Mouse (Mus musculus) E14TG2a.4 (cell line): ENCODE results near the gene Ntsr1.

Experiments
- H3K27me3 ChIP-seq: 2 replicates; pipeline ENCODE4 v1.6.1; 2014; ENCODE audit warnings: low read length, control low read depth; ENCODE audit not compliant: insufficient read depth
- H3K36me3 ChIP-seq: 2 replicates; pipeline ENCODE4 v1.6.1; 2014; ENCODE audit warnings: low read length, control low read depth; ENCODE audit not compliant: insufficient read depth
- H3K4me1 ChIP-seq: replicated peaks from 2 replicates; pipeline ENCODE4 v1.6.1; 2014; ENCODE audit warnings: low read depth, low read length, control low read depth
- H3K4me3 ChIP-seq: replicated peaks from 2 replicates; pipeline ENCODE4 v1.5.1; 2014; ENCODE audit warnings: mild to moderate bottlenecking, low read length
- H3K9me3 ChIP-seq: 2 replicates; pipeline ENCODE4 v1.6.1; 2014; ENCODE audit warnings: low read length, control low read depth
- CTCF ChIP-seq: conservative IDR thresholded peaks from 2 replicates; pipeline ENCODE4 v1.5.1; 2014; ENCODE audit warnings: low read length
- NANOG ChIP-seq: IDR thresholded peaks from 2 replicates; pipeline ENCODE4 v1.6.1; 2014; ENCODE audit warnings: borderline replicate concordance, low read length, mixed read lengths
- POU5F1 ChIP-seq: IDR thresholded peaks from 2 replicates; pipeline ENCODE4 v1.6.1; 2014; ENCODE audit warnings: low read length, borderline replicate concordance

Gene Ntsr1

GRCm38 (mm10) chr2:180560245-180560644, 60.5 kb downstream of the Ntsr1 start:
- Histone ChIP-seq H3K36me3 (no peaks in the 10 kb centered on the region), H3K4me3 (no peak overlapping the region), H3K9me3 (no peaks in the 10 kb centered on the region), H3K27me3 (peaks cover 23% of the 10 kb centered on the region), H3K4me1 (no peaks in the 10 kb centered on the region)
- TF ChIP-seq NANOG (no peak), CTCF (peak; percentile 93), POU5F1 (no peak)

- Histone ChIP-seq H3K4me3 (no peak overlapping the region), H3K9me3 (no peaks in the 10 kb centered on the region), H3K36me3 (no peaks in the 10 kb centered on the region), H3K27me3 (peaks cover 23% of the 10 kb centered on the region), H3K4me1 (no peaks in the 10 kb centered on the region)
- no peak for TF ChIP-seq CTCF
- TF ChIP-seq NANOG = no peak
- TF ChIP-seq POU5F1 = no peak
Observed at GRCm38 (mm10) chr2:180562146-180562545, 62.4 kb downstream of the Ntsr1 start.

GRCm38 (mm10) chr2:180563296-180563695, 63.5 kb downstream of the Ntsr1 start:
- no peaks in the 10 kb centered on the region for H3K9me3 ChIP-seq
- peaks cover 25% of the 10 kb centered on the region for H3K27me3 ChIP-seq
- no peaks in the 10 kb centered on the region for H3K4me1 ChIP-seq
- TF ChIP-seq POU5F1 (no peak), NANOG (no peak), CTCF (no peak)
- no peaks in the 10 kb centered on the region for H3K36me3 ChIP-seq
- H3K4me3 ChIP-seq = no peak overlapping the region

GRCm38 (mm10) chr2:180563841-180564240, 64.1 kb downstream of the Ntsr1 start:
- no peaks in the 10 kb centered on the region for H3K9me3 ChIP-seq
- H3K27me3 ChIP-seq = peaks cover 30% of the 10 kb centered on the region
- no peaks in the 10 kb centered on the region for H3K4me1 ChIP-seq
- no peaks in the 10 kb centered on the region for H3K36me3 ChIP-seq
- H3K4me3 ChIP-seq = no peak overlapping the region
- no peak for TF ChIP-seq NANOG
- no peak for TF ChIP-seq POU5F1
- TF ChIP-seq CTCF = no peak

GRCm38 (mm10) chr2:180566240-180566913, 66.6 kb downstream of the Ntsr1 start:
- Histone ChIP-seq H3K4me3 (no peak overlapping the region), H3K9me3 (no peaks in the 10 kb centered on the region), H3K27me3 (peaks cover 49% of the 10 kb centered on the region), H3K36me3 (no peaks in the 10 kb centered on the region), H3K4me1 (no peaks in the 10 kb centered on the region)
- TF ChIP-seq POU5F1 = no peak
- peak; percentile 76 for TF ChIP-seq CTCF

- H3K4me3 ChIP-seq = no peak overlapping the region
- no peaks in the 10 kb centered on the region for H3K4me1 ChIP-seq
- H3K27me3 ChIP-seq = peaks cover 47% of the 10 kb centered on the region
- no peaks in the 10 kb centered on the region for H3K36me3 ChIP-seq
- peaks cover 4% of the 10 kb centered on the region; the same call in 1 of the 2 replicates for H3K9me3 ChIP-seq
- TF ChIP-seq NANOG (no peak), POU5F1 (no peak), CTCF (no peak)
Observed at GRCm38 (mm10) chr2:180569028-180569643, 69.4 kb downstream of the Ntsr1 start.

GRCm38 (mm10) chr2:180576482-180576881, 76.7 kb downstream of the Ntsr1 start:
- no peak for TF ChIP-seq POU5F1
- no peak for TF ChIP-seq CTCF
- no peak for TF ChIP-seq NANOG

GRCm38 (mm10) chr2:180578686-180579085, 78.9 kb downstream of the Ntsr1 start:
- peaks cover 3% of the 10 kb centered on the region for H3K36me3 ChIP-seq
- H3K27me3 ChIP-seq = peaks cover 45% of the 10 kb centered on the region
- H3K4me1 ChIP-seq = peaks cover 14% of the 10 kb centered on the region
- TF ChIP-seq CTCF (peak; percentile 84), NANOG (no peak)
- no peak overlapping the region for H3K4me3 ChIP-seq
- no peaks in the 10 kb centered on the region for H3K9me3 ChIP-seq

More at GRCm38 (mm10) chr2:180576482-180576881, 76.7 kb downstream of the Ntsr1 start:
- Histone ChIP-seq H3K9me3 (peaks cover 4% of the 10 kb centered on the region; the same call in 1 of the 2 replicates), H3K27me3 (peaks cover 58% of the 10 kb centered on the region), H3K4me3 (no peak overlapping the region), H3K36me3 (no peaks in the 10 kb centered on the region), H3K4me1 (0 out of 2 replicates have a peak, but pooled peaks cover 3% of the 10 kb centered on the region)
